Mouse (Mus musculus) bone marrow macrophage, adult 2 months (primary cell): ENCODE results near the gene Pnpla6.
A peak's percentile ranks its signal among the peaks of the same experiment; 100 is the strongest.

Experiments used
- CTCF ChIP-seq: IDR thresholded peaks from 2 replicates; pipeline ENCODE4 v1.5.1; 2012; ENCODE audit warnings: low read depth, mild to moderate bottlenecking, low read length, moderate library complexity
- POLR2A ChIP-seq: IDR thresholded peaks from 2 replicates; pipeline ENCODE4 v1.6.1; 2012; ENCODE audit warnings: mild to moderate bottlenecking, low read depth, low read length, borderline replicate concordance

GRCm38 (mm10) chr8:3516450-3517116, 1.4 kb downstream of the Pnpla6 start:
- TF ChIP-seq CTCF (0 out of 2 replicates have a peak, but pooled peaks have one; percentile 5), POLR2A (no peak)
